Mouse (Mus musculus): Measurements from ENCODE around the gene Brd7. TPM values are rescaled to one million over a fixed set of nuclear protein-coding genes. Genes with fewer than 3 reads are reported as not detected.

Gene Brd7
- polyA plus RNA-seq, 1 experiment = 101 TPM

DNA sequence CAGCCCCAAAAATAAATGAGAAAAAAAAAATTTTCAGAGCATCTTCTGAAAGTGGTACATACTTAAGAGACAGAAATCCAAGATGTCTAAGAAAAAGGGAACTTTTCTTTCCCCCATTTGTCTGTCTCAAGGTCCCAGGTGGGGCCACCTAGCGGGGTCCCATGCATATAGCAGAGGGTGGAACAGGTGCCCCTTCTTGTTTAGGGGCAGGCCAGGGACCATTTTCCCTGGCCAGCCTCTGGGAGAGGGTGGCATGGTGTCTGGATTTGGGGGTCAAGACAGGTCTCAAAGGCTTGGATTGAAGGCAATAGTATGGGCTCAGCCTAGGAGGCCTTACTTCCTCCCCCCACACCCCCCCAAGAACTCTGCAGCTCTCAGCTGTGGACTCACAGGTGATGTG, 72.1 kb downstream of the Brd7 start:
- Histone ChIP-seq H3K4me1 (ENCODE audit: control insufficient read depth, insufficient read depth, low read length) (no peaks in the 10 kb centered on the region), H3K4me3 (ENCODE audit: low read depth, low read length) (no peak overlapping the region), H3K27ac (ENCODE audit: insufficient read depth, low read length) (no peak overlapping the region), H3K9me3 (replicated peaks; ENCODE audit: control insufficient read depth, insufficient read depth, low read length, poor library complexity, severe bottlenecking) (no peaks in the 10 kb centered on the region), H3K27me3 (ENCODE audit: control insufficient read depth, insufficient read depth, low read length, poor library complexity, severe bottlenecking) (no peaks in the 10 kb centered on the region), H3K9ac (ENCODE audit: low read depth, poor library complexity, severe bottlenecking) (no peak overlapping the region), H3K36me3 (ENCODE audit: control insufficient read depth, insufficient read depth, low read length, poor library complexity, severe bottlenecking) (no peaks in the 10 kb centered on the region)
- TF ChIP-seq CTCF (IDR thresholded peaks at IDR 0.05; ENCODE audit: low read depth, low read length) = peak; percentile 8
- TF ChIP-seq EP300 (IDR thresholded peaks at IDR 0.05; ENCODE audit: insufficient read depth, low read depth, low read length) = no peak

- Histone ChIP-seq H3K9me3 (replicated peaks; ENCODE audit: control insufficient read depth, insufficient read depth, low read length, poor library complexity, severe bottlenecking) (no peaks in the 10 kb centered on the region), H3K4me1 (ENCODE audit: control insufficient read depth, insufficient read depth, low read length) (no peaks in the 10 kb centered on the region), H3K36me3 (ENCODE audit: control insufficient read depth, insufficient read depth, low read length, poor library complexity, severe bottlenecking) (no peaks in the 10 kb centered on the region), H3K4me3 (ENCODE audit: low read depth, low read length) (no peak overlapping the region), H3K9ac (ENCODE audit: low read depth, poor library complexity, severe bottlenecking) (0 out of 2 replicates have a peak overlapping the region, but pooled peaks have one; percentile 2), H3K27ac (ENCODE audit: insufficient read depth, low read length) (no peak overlapping the region), H3K27me3 (ENCODE audit: control insufficient read depth, insufficient read depth, low read length, poor library complexity, severe bottlenecking) (no peaks in the 10 kb centered on the region)
- TF ChIP-seq EP300 (IDR thresholded peaks at IDR 0.05; ENCODE audit: insufficient read depth, low read depth, low read length) = no peak
- no peak for TF ChIP-seq POLR2A (IDR thresholded peaks at IDR 0.05; ENCODE audit: insufficient read depth, low read length)
- TF ChIP-seq CTCF (IDR thresholded peaks at IDR 0.05; ENCODE audit: low read depth, low read length) = no peak
Measured at GRCm38 (mm10) chr8:88288622-88289242, 73.3 kb downstream of the Brd7 start.

DNA sequence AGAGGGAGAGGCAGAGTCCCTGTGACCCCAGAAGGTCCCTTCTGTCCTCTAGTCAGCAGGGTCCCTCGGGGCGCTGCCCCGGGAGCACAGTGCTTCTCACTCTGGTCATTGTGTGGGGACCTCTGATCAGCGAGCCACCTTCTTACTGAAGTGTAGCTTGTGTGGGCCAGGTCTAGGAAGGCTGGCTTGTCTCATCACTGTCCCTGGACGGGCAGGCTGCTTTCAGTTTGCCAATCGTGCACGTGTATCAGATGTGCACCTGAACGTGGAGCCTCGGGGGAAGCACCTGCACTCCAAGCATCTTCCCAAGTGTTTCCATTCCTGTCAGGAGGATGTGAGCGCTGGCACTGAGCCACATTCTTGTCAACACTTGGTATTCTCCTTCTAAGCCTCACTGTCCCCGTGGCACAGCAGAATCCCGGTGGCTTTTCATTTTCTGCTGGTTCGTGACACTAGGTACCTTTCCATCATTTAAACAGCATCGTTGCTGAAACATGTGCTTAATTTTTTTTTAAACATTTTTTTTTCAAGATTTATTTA, 75.5 kb downstream of the Brd7 start:
- TF ChIP-seq POLR2A (IDR thresholded peaks at IDR 0.05; ENCODE audit: insufficient read depth, low read length) (no peak), CTCF (IDR thresholded peaks at IDR 0.05; ENCODE audit: low read depth, low read length) (no peak), EP300 (IDR thresholded peaks at IDR 0.05; ENCODE audit: insufficient read depth, low read depth, low read length) (no peak)
- Histone ChIP-seq H3K4me3 (ENCODE audit: low read depth, low read length) (no peak overlapping the region), H3K9me3 (replicated peaks; ENCODE audit: control insufficient read depth, insufficient read depth, low read length, poor library complexity, severe bottlenecking) (no peaks in the 10 kb centered on the region), H3K9ac (ENCODE audit: low read depth, poor library complexity, severe bottlenecking) (no peak overlapping the region), H3K27ac (ENCODE audit: insufficient read depth, low read length) (no peak overlapping the region), H3K36me3 (ENCODE audit: control insufficient read depth, insufficient read depth, low read length, poor library complexity, severe bottlenecking) (no peaks in the 10 kb centered on the region), H3K27me3 (ENCODE audit: control insufficient read depth, insufficient read depth, low read length, poor library complexity, severe bottlenecking) (no peaks in the 10 kb centered on the region), H3K4me1 (ENCODE audit: control insufficient read depth, insufficient read depth, low read length) (no peaks in the 10 kb centered on the region)

- H3K27ac ChIP-seq (ENCODE audit: insufficient read depth, low read length) = no peak overlapping the region
Measured at GRCm38 (mm10) chr8:88285469-88286356, 76.3 kb downstream of the Brd7 start.

DNA sequence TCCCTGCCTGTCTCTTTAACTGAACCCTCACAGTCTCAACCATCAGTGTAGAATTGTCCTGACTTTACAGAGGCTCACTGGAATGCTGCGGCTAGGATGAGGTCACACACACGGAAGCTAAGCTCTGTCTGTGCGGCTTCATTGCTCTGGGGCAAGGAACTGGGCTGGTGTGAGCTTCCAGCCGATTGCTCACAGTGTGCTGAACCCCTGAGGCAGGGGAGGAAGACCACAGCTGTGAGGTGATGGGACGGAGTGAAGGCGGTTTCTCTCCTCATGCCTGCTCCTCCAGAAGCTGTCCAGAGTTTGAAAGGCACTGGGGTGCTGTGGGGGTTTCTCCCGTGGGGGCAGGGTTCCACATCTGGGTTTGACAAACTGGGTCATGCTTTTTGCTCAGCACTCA, 77.3 kb downstream of the Brd7 start:
- Histone ChIP-seq H3K36me3 (ENCODE audit: control insufficient read depth, insufficient read depth, low read length, poor library complexity, severe bottlenecking) (no peaks in the 10 kb centered on the region), H3K27ac (ENCODE audit: insufficient read depth, low read length) (no peak overlapping the region), H3K27me3 (ENCODE audit: control insufficient read depth, insufficient read depth, low read length, poor library complexity, severe bottlenecking) (no peaks in the 10 kb centered on the region), H3K4me1 (ENCODE audit: control insufficient read depth, insufficient read depth, low read length) (no peaks in the 10 kb centered on the region), H3K9me3 (replicated peaks; ENCODE audit: control insufficient read depth, insufficient read depth, low read length, poor library complexity, severe bottlenecking) (no peaks in the 10 kb centered on the region), H3K9ac (ENCODE audit: low read depth, poor library complexity, severe bottlenecking) (no peak overlapping the region), H3K4me3 (ENCODE audit: low read depth, low read length) (no peak overlapping the region)
- TF ChIP-seq CTCF (IDR thresholded peaks at IDR 0.05; ENCODE audit: low read depth, low read length) (no peak), EP300 (IDR thresholded peaks at IDR 0.05; ENCODE audit: insufficient read depth, low read depth, low read length) (no peak), POLR2A (IDR thresholded peaks at IDR 0.05; ENCODE audit: insufficient read depth, low read length) (no peak)

More at GRCm38 (mm10) chr8:88285469-88286356, 76.3 kb downstream of the Brd7 start:
- TF ChIP-seq EP300 (IDR thresholded peaks at IDR 0.05; ENCODE audit: insufficient read depth, low read depth, low read length) (no peak), CTCF (IDR thresholded peaks at IDR 0.05; ENCODE audit: low read depth, low read length) (peak; percentile 32)
- Histone ChIP-seq H3K9ac (ENCODE audit: low read depth, poor library complexity, severe bottlenecking) (no peak overlapping the region), H3K4me1 (ENCODE audit: control insufficient read depth, insufficient read depth, low read length) (no peaks in the 10 kb centered on the region), H3K36me3 (ENCODE audit: control insufficient read depth, insufficient read depth, low read length, poor library complexity, severe bottlenecking) (no peaks in the 10 kb centered on the region), H3K4me3 (ENCODE audit: low read depth, low read length) (no peak overlapping the region), H3K27me3 (ENCODE audit: control insufficient read depth, insufficient read depth, low read length, poor library complexity, severe bottlenecking) (no peaks in the 10 kb centered on the region), H3K9me3 (replicated peaks; ENCODE audit: control insufficient read depth, insufficient read depth, low read length, poor library complexity, severe bottlenecking) (no peaks in the 10 kb centered on the region)

Data from ES-Bruce4 (cell line).